Mouse (Mus musculus): ENCODE measurements around the gene Tcf25. TPM values are rescaled to one million over a fixed set of nuclear protein-coding genes. Genes with fewer than 3 reads are reported as not detected.
"Not testable (repeated sequence)": the region's sequence is repeated elsewhere in the genome, so short reads cannot be mapped to it uniquely, and the experiment has no call there.

Gene Tcf25
- polyA plus RNA-seq, 1 experiment = 692 TPM

- Histone ChIP-seq H3K4me1 (ENCODE audit: control insufficient read depth, insufficient read depth, low read length) (peaks cover 13% of the 10 kb centered on the region), H3K4me3 (replicated peaks; ENCODE audit: insufficient read depth, low read depth, low read length) (no peak overlapping the region), H3K27me3 (ENCODE audit: control insufficient read depth, insufficient read depth, low read length) (no peaks in the 10 kb centered on the region), H3K27ac (ENCODE audit: insufficient read depth, low read length) (no peak overlapping the region)
- DNase-seq = no peak
- WGBS = 97% methylated on average over 29 of the region's 29 CpGs
- TF ChIP-seq CTCF (IDR thresholded peaks at IDR 0.05; ENCODE audit: borderline replicate concordance, insufficient read depth, low read depth, low read length) (no peak), POLR2A (IDR thresholded peaks at IDR 0.05; ENCODE audit: borderline replicate concordance, insufficient read depth, low read length) (no peak)
Observed at GRCm38 (mm10) chr8:123428343-123428893, 54.9 kb downstream of the Tcf25 start.

GRCm38 (mm10) chr8:123428939-123429721, 55.6 kb downstream of the Tcf25 start:
- Histone ChIP-seq H3K4me1 (ENCODE audit: control insufficient read depth, insufficient read depth, low read length) (peaks cover 11% of the 10 kb centered on the region), H3K4me3 (replicated peaks; ENCODE audit: insufficient read depth, low read depth, low read length) (no peak overlapping the region), H3K27ac (ENCODE audit: insufficient read depth, low read length) (no peak overlapping the region), H3K27me3 (ENCODE audit: control insufficient read depth, insufficient read depth, low read length) (no peaks in the 10 kb centered on the region)
- TF ChIP-seq POLR2A (IDR thresholded peaks at IDR 0.05; ENCODE audit: borderline replicate concordance, insufficient read depth, low read length) (no peak), CTCF (IDR thresholded peaks at IDR 0.05; ENCODE audit: borderline replicate concordance, insufficient read depth, low read depth, low read length) (no peak)
- no peak for DNase-seq
- WGBS = 97% methylated on average over 23 of the region's 23 CpGs

- WGBS = 96% methylated on average over 15 of the region's 15 CpGs
- DNase-seq; H3K27me3 ChIP-seq (ENCODE audit: control insufficient read depth, insufficient read depth, low read length); H3K4me3 ChIP-seq (replicated peaks; ENCODE audit: insufficient read depth, low read depth, low read length); H3K27ac ChIP-seq (ENCODE audit: insufficient read depth, low read length): not testable (repeated sequence)
- peaks cover 14% of the 10 kb centered on the region for H3K4me1 ChIP-seq (ENCODE audit: control insufficient read depth, insufficient read depth, low read length)
Observed at GRCm38 (mm10) chr8:123429722-123430013, 56.1 kb downstream of the Tcf25 start.

GRCm38 (mm10) chr8:123430936-123431335, 57.4 kb downstream of the Tcf25 start:
- not testable (repeated sequence) for DNase-seq; H3K27ac ChIP-seq (ENCODE audit: insufficient read depth, low read length); H3K27me3 ChIP-seq (ENCODE audit: control insufficient read depth, insufficient read depth, low read length); H3K4me3 ChIP-seq (replicated peaks; ENCODE audit: insufficient read depth, low read depth, low read length)
- 90% methylated on average over 8 of the region's 8 CpGs for WGBS
- H3K4me1 ChIP-seq (ENCODE audit: control insufficient read depth, insufficient read depth, low read length) = peaks cover 13% of the 10 kb centered on the region; the same call in 1 of the 2 replicates

DNA sequence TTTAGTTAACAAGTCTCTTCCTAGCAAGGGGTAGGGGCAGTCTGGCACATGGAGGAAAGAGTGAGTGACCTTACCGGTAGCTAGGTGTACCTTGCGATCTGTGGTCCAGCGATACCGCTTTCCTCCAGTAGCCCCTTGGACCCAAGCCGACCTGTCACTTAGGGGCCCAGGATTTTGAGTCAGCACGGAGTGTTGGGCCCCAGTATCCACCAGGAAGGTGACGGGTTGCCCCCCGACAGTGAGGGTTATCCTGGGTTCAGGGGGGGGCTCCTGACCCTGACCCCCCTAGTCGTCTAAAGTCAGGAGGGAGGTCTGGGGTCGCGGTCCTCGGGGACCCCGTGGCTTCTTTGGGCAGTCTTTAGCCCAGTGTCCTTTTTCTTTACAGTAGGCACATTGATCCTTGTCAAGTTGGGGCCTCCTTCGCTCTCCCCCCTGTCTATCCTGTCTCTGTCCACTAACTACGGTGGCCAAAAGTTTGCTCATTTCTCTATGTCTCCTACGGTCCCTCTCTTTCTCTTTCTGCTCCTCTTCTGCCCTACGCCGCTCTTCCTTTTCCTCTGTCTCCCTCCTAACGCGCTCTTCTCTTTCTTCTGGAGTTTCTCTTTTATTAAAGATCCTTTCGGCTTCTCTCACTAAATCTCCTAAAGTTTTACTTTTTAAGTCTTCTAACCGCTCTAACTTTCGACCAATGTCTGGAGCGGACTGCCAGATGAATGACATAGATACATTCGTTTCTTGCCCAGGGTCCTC, 58.2 kb downstream of the Tcf25 start:
- Histone ChIP-seq H3K4me1 (ENCODE audit: control insufficient read depth, insufficient read depth, low read length) (peaks cover 13% of the 10 kb centered on the region; the same call in 1 of the 2 replicates), H3K27me3 (ENCODE audit: control insufficient read depth, insufficient read depth, low read length) (no peaks in the 10 kb centered on the region), H3K4me3 (replicated peaks; ENCODE audit: insufficient read depth, low read depth, low read length) (no peak overlapping the region), H3K27ac (ENCODE audit: insufficient read depth, low read length) (no peak overlapping the region)
- no peak for DNase-seq
- WGBS = 96% methylated on average over 25 of the region's 25 CpGs
- TF ChIP-seq CTCF (IDR thresholded peaks at IDR 0.05; ENCODE audit: borderline replicate concordance, insufficient read depth, low read depth, low read length) = no peak
- no peak for TF ChIP-seq POLR2A (IDR thresholded peaks at IDR 0.05; ENCODE audit: borderline replicate concordance, insufficient read depth, low read length)

GRCm38 (mm10) chr8:123432381-123432780, 58.8 kb downstream of the Tcf25 start:
- H3K27ac ChIP-seq (ENCODE audit: insufficient read depth, low read length) = no peak overlapping the region
- peaks cover 8% of the 10 kb centered on the region; the same call in 1 of the 2 replicates for H3K4me1 ChIP-seq (ENCODE audit: control insufficient read depth, insufficient read depth, low read length)
- TF ChIP-seq CTCF (IDR thresholded peaks at IDR 0.05; ENCODE audit: borderline replicate concordance, insufficient read depth, low read depth, low read length) (no peak), POLR2A (IDR thresholded peaks at IDR 0.05; ENCODE audit: borderline replicate concordance, insufficient read depth, low read length) (no peak)
- 96% methylated on average over 16 of the region's 16 CpGs for WGBS
- H3K27me3 ChIP-seq (ENCODE audit: control insufficient read depth, insufficient read depth, low read length) = no peaks in the 10 kb centered on the region
- no peak for DNase-seq
- no peak overlapping the region for H3K4me3 ChIP-seq (replicated peaks; ENCODE audit: insufficient read depth, low read depth, low read length)

- not testable (repeated sequence) for H3K4me1 ChIP-seq (ENCODE audit: control insufficient read depth, insufficient read depth, low read length); H3K4me3 ChIP-seq (replicated peaks; ENCODE audit: insufficient read depth, low read depth, low read length); H3K27me3 ChIP-seq (ENCODE audit: control insufficient read depth, insufficient read depth, low read length); DNase-seq
- peak overlapping the region; percentile 30; the same call in 1 of the 2 replicates for H3K27ac ChIP-seq (ENCODE audit: insufficient read depth, low read length)
- 98% methylated on average over 47 of the region's 47 CpGs for WGBS
Observed at GRCm38 (mm10) chr8:123433241-123433974, 59.9 kb downstream of the Tcf25 start.

GRCm38 (mm10) chr8:123441788-123442187, 68.2 kb downstream of the Tcf25 start:
- H3K27me3 ChIP-seq (ENCODE audit: control insufficient read depth, insufficient read depth, low read length) = no peaks in the 10 kb centered on the region
- TF ChIP-seq POLR2A (IDR thresholded peaks at IDR 0.05; ENCODE audit: borderline replicate concordance, insufficient read depth, low read length) (no peak), CTCF (IDR thresholded peaks at IDR 0.05; ENCODE audit: borderline replicate concordance, insufficient read depth, low read depth, low read length) (no peak)
- H3K4me1 ChIP-seq (ENCODE audit: control insufficient read depth, insufficient read depth, low read length) = peaks cover 18% of the 10 kb centered on the region
- peak overlapping the region; percentile 73 for H3K27ac ChIP-seq (ENCODE audit: insufficient read depth, low read length)
- no peak for DNase-seq
- no peak overlapping the region for H3K4me3 ChIP-seq (replicated peaks; ENCODE audit: insufficient read depth, low read depth, low read length)
- 90% methylated on average over 2 of the region's 2 CpGs for WGBS

All from cerebellum, adult 2 months (tissue).